Mouse (Mus musculus) splenic B cell, adult 2 months (primary cell): Measurements from ENCODE around the gene Btbd9.

Source experiments
- DNase-seq: peaks from one replicate; pipeline ENCODE4 v3.0.0-alpha.2; 2011; ENCODE audit warnings: low read depth, low spot score
- H3K27me3 ChIP-seq: 2 replicates; pipeline ENCODE4 v1.6.1; 2012; ENCODE audit warnings: mild to moderate bottlenecking, low read length, moderate library complexity, mixed read lengths; ENCODE audit not compliant: control insufficient read depth, poor library complexity, insufficient read depth, severe bottlenecking
- H3K36me3 ChIP-seq: 2 replicates; pipeline ENCODE4 v1.6.1; 2012; ENCODE audit warnings: mild to moderate bottlenecking, low read length, moderate library complexity, mixed read lengths; ENCODE audit not compliant: control insufficient read depth, poor library complexity, insufficient read depth, severe bottlenecking

Btbd9 gene

DNA sequence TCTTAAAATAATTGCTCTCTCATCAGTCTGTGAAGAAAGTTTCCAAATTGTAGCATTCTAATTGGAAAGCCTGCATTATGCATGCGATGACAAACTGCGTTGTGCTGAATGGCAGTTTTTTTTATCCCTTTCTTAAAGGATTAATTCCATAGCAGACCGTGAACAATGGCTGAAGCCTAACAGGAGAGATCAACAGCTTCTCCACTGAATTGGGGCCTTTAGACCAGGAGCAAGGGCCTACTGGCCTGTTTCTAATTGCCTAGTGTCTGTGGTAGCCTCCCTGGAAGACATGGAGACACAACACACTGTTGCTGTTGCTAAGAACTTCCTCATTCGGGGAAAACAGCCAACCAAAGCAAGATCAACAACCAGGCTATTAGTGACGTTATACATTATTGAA, 296.6 kb downstream of the Btbd9 start:
- no peaks in the 10 kb centered on the region for H3K27me3 ChIP-seq
- no peaks in the 10 kb centered on the region for H3K36me3 ChIP-seq
- DNase-seq: no peak

DNA sequence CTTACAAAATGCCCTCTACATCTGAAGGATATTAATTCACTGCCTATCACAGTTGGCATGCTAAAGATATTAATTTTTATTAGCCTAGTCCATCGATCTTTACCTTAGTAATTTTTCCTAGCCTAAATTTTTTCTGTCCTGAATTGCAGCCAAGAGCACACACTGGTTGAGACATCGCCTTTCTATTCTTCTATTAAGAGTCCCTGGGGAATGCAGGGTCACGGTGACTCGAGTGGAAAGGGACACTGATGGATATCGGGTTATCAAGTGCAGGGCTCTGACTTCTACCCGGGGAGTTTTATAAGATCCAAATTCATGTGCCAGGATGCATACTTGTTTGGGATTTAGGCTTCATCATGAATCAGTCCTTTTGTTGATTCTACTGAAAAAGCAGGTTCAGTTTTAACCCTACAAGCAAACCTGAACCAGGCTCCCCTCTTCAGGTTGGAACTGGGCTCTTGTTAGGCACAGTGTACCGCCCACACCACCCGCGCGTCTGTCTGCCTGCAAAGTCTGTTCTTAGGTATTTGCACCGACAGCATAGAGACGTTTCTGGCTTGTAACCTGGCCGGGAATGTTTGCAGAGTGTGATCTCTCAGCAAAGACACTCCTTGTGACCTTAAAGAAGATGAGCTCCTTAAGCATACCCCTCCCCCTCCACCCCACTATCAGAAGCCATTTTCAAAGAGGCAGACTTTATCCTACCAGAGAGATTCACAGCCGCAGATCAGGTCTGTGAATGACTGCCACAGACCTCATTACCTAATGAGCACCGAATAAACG, 297.5 kb downstream of the Btbd9 start:
- no peaks in the 10 kb centered on the region for H3K27me3 ChIP-seq
- DNase-seq: no peak

DNA sequence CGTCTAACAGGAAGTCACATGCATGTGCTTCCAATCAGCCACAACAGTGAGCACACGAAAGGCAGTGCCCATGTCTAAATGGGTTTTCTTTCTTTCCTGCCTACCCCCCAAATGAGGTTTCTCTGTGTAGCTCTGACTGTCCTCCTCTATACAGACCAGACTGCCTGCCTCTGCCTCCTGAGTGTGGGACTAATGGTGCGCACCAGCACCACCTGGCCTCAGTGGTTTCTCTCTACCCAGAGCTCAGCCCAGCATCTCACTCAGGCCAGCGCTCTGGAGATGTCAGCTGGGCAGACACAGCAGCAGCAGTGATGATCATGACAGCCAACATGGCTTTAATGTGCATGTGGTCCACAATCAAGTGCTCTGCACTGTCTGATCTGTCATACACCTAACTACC, 299.8 kb downstream of the Btbd9 start:
- no peak for DNase-seq
- no peaks in the 10 kb centered on the region for H3K36me3 ChIP-seq
- H3K27me3 ChIP-seq: no peaks in the 10 kb centered on the region

More for the DNA sequence above, 297.5 kb downstream of the Btbd9 start:
- H3K36me3 ChIP-seq: no peaks in the 10 kb centered on the region

DNA sequence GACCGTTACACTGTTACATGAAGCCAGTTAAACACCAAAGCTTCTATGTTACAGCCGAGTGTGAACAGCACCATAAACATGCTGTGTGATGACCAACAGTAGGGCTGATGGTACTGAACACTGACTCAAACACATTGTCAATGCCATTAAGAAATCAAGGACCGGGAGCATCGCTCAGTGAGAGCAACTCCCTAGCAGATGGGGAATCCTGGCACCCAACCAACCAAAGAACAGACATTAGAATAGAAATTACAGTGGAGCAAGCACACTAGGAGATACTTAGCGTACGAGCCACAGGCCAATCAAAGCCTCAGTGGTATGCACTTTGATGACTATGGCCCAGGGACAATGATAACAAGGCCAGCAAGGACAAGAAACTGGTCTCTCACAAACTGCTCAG, 303.5 kb downstream of the Btbd9 start:
- Histone ChIP-seq H3K36me3 (no peaks in the 10 kb centered on the region), H3K27me3 (no peaks in the 10 kb centered on the region)
- no peak for DNase-seq

DNA sequence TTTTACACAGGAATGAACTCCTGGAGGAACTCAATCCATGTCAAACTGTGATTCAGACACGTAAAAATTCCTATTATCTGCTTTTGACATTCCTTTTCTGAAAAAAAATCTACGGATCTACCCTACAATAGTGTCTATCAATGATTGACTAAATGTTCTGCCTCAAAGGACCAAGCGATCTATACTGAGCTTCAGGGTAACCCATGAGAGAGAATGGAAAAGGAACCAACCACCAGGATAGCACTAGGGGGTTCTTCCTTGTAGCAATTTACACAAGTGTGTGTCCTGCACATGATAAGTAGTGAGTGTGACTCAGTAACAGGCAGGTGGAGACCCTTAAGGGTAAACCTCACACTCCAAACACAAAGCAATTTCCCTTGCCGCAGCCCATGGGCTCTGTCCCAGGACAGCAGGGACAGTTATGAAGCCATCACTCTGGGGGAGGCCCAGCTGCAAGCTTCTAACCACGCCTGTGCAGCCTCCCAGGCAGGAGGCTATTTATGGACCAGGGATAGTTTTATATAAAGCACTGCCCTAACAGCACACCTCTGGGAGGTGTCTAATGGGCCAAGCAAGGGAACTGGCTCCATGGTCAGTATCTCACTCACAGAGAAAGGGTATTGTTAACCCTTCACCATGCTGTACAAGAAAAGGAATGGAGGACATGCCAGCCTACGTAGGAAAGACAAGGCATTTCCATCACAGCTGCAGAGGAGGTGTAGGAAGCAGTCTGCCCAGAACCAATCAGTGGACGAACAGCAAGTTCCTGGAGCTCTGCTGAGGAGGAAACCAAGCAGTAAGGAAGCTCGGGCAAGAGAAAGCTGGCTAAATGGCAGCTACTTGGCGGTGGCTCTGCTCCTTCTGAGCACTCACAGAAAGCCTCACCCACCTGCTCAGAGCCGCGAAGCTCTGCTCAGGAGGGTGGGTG, 306.9 kb downstream of the Btbd9 start:
- DNase-seq: no peak
- Histone ChIP-seq H3K27me3 (no peaks in the 10 kb centered on the region), H3K36me3 (no peaks in the 10 kb centered on the region)

DNA sequence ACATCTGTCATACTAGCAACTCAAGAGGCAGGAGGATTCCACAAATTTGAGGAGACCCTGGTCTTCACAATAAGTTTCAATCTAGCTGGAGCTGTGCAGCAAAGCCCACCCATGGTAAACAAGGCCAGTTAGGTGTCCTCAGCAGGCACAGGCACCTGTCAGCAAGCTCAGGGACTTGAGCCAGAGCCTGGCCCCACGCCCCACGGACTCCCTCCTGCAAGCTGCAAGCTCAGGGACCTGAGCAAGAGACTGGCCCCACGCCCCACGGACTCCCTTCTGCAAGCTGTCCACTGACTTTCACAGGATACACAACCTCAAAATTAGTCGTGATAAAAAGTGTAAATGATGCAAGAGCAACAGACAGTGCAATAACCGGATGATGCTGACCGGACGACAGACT, 307.8 kb downstream of the Btbd9 start:
- Histone ChIP-seq H3K27me3 (no peaks in the 10 kb centered on the region), H3K36me3 (no peaks in the 10 kb centered on the region)
- no peak for DNase-seq

DNA sequence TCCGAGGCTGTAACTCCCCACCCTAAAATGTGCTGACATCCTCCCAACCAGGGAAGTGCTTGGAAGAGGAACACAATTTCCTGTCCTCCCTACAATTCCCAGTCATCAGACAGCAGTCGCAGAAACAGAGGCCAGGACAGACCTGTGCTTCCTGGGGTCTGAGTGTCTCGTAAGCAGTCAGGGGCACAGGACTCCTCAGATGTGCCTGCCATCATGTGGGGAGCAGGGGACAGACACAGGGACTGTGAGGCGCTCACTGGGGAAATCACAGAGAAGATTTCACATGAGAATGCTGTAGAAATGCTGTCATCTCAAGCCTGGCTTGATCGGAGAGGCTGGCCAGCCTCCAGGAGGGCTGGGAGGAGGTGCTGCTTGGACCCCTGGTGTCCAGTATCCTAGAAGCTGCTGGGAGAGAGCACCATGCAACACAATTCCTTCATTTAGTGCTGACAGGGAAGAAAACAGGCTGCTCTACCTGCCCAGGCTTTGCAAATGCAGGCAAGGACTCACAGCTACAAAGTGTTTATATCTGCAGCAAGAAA, 308.8 kb downstream of the Btbd9 start:
- Histone ChIP-seq H3K36me3 (0 out of 2 replicates have a peak, but pooled peaks cover under 1% of the 10 kb centered on the region), H3K27me3 (no peaks in the 10 kb centered on the region)
- DNase-seq: no peak

DNA sequence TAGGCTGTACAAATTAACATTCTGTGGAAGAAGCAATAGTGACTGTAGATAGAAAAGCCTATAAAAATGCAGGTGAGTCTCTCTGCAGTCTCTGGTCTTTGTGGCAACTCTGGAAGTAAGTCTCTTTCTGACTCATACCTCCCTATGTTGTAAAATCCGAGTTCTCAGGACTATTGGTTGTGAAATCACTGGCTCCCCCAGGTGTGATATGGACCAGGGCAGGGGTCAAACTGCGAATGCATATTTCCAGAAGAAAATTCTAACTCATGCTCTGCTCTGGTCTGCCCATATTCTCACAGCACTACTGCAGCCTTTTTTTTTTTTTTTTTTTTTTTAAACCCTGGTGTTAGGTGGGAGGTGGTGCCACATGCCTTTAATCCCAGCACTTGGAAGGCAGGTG, 312.8 kb downstream of the Btbd9 start:
- no peak for DNase-seq
- no peaks in the 10 kb centered on the region for H3K27me3 ChIP-seq
- 0 out of 2 replicates have a peak, but pooled peaks cover 1% of the 10 kb centered on the region for H3K36me3 ChIP-seq

DNA sequence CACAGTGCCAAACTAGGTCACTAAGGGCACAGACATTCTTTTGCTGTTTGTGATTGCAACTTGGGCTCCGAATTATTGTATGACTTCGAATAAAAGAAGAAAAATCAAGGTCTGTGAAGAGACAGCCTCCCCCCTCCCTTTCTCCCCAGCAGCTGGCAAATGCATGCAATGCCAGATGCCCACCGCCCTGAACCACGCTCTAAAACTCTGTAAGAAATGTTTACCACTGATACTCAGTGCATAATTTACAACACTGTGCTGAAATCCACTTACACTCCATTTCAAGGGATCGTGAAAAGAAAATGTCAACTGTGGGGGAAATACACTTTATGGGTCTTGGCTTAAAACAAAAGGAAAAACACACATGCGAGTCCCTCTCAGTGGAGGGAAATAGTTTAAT, 313.3 kb downstream of the Btbd9 start:
- no peak for DNase-seq
- Histone ChIP-seq H3K27me3 (no peaks in the 10 kb centered on the region), H3K36me3 (0 out of 2 replicates have a peak, but pooled peaks cover 1% of the 10 kb centered on the region)

DNA sequence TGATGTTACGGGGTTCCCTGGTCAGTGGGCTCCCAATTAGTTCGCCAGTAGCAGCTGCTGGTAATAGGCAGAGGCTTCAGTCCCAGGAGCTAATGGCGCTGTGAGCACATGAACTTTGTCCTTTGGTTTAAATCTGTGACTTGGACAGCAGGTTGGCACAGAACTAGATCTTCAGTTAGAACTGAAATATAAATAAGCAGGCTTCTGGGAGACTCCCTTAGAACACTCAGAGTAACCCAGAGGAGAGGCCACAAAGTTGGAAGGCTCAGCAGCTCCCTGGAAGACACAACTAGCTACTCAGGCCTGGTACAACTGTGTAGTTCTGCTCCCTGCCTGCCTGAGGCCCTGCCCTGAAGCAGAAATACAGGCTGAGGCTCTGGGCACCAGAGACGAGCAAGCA, 313.8 kb downstream of the Btbd9 start:
- DNase-seq: no peak
- Histone ChIP-seq H3K36me3 (0 out of 2 replicates have a peak, but pooled peaks cover 1% of the 10 kb centered on the region), H3K27me3 (no peaks in the 10 kb centered on the region)

DNA sequence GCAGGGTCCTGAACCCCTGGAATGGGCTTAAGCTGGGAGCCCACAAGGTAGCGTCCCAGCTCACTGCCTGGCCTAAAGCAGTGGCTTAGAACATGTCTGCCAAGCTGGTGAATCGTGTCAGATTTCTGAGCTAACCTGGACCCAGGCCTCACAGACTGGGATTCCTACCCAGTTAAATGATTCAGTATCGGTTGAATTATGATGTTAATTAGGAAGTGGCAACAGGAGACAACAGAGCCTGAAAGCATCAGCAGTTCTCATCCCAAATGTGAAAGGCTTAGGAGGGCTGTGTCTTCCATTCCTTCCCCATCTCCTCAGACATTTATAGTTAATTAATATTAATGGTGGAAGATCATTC, 314.3 kb downstream of the Btbd9 start:
- no peak for DNase-seq
- no peaks in the 10 kb centered on the region for H3K27me3 ChIP-seq

DNA sequence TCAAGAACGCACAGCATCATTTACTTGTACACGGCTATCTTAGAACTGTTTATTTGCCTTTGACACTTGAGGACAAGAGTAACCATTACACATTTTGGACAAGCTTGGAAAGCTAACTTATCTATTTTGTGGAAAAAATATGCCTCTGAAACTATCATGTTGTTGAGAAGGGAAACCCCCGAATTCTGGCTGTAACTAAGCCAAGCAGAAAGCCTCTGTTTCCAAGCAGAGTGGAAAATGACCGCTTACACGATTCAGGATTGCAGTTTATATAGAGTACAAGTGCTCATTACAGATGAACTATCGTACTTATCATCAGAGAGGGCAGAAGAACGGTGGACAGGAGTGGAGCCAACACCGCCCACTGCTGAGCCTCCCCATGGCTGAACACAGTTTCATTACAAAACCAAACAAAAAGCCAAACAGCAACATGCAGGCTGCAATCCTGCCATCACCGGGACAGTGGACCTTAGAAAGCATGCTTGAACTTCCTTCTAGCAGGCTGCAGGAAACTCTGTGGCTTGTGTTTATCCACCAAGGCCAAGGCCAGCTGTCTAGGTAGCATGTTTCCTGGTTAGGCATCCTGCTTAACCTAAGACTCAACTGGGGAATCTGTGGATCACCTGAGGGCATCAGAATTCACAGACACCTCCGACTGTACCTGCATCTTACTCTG, 314.8 kb downstream of the Btbd9 start:
- DNase-seq: no peak
- Histone ChIP-seq H3K27me3 (no peaks in the 10 kb centered on the region), H3K36me3 (0 out of 2 replicates have a peak, but pooled peaks cover 1% of the 10 kb centered on the region)

More for the DNA sequence above, 314.3 kb downstream of the Btbd9 start:
- 0 out of 2 replicates have a peak, but pooled peaks cover 1% of the 10 kb centered on the region for H3K36me3 ChIP-seq

DNA sequence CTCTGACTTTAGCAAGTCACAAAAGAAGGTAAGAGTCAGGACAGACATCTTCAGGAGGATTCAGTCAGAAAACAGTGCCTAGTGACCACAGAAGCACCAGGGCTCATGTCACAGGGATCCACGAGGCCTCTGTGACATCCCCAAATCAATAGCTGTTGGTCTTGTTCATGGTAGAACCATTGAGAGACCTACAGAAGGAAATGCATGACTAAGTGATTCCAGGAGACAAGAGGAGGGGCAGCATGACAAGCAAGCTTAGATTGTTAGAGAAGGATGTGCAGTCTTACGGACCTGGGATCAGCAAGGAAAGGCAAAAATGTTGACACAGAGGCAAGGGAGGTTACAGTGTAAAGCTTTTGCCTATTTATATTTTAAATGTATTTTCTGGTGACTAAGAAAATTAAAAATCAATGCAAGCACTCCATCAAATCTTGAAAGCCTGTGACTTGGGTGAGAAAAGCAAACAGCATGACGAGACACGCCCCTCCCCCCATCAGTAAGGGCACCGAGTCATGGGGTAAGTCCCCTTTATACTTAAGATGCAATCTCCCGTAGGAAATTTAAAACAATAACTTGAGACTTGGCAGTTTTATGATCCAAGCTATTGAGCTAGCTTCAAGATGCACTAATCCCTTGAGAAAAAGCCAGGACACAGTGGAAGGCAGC, 315.5 kb downstream of the Btbd9 start:
- Histone ChIP-seq H3K36me3 (0 out of 2 replicates have a peak, but pooled peaks cover 1% of the 10 kb centered on the region), H3K27me3 (no peaks in the 10 kb centered on the region)
- no peak for DNase-seq

DNA sequence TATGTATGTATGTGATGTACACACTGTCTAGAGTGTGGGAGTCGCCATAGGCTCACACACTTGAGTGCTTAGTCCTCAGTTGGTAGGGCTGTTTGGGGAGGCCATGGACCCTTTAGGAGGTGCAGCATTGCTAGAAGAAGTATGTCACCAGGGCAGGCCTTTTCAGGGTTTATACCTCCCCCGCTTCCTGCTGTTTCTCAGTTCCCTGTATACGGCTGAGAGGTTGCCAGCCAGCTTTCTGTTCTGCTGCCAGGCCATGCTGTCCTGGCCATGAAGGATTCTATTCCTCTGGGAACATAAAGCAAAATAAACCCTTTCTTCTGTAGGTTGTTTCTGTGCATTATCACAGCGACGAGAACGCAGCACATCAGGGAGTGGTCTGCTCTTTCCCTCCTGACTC, 316.4 kb downstream of the Btbd9 start:
- no peak for DNase-seq
- H3K27me3 ChIP-seq: no peaks in the 10 kb centered on the region
- H3K36me3 ChIP-seq: 0 out of 2 replicates have a peak, but pooled peaks cover 1% of the 10 kb centered on the region
